Mouse (Mus musculus) monocyte, adult 59 days (primary cell): ENCODE results near the gene Cd27. TPM values are rescaled to one million over a fixed set of nuclear protein-coding genes. Genes with fewer than 3 reads are reported as not detected.

Experiments used
- total RNA-seq, 2 experiments: library from RNA; stranded (reverse); gene quantifications; one replicate each; pipeline ENCODE4 v1.2.4; 2023

The Cd27 gene
- under 1 TPM; 0.67 to 0.92 TPM for total RNA-seq

DNA sequence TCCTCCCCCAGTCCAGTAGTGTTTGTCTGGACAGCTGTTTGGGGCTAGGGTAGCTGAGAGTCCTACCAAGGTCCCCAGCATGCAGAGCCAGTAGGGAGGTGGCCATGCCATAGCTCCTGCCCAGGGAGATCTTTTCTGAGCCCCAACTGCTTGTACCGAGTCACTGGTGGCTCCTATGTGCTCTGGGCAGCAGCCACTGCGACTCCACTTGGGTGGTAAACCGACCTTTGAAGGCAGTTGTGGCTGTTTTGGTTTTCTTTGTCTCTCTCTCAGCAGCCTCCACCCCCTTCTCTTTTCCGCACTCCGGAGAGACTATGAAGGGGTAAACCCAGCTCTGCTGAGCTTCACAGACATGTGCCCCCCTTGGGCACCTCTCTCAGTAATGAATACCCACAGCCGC, at the start of gene Cd27:
Gene Cd27, minus strand, starts transcription at position 229 of the 400 bp plus-strand sequence.

GRCm38 (mm10) chr6:125285890-125286289, 49.1 kb upstream of the Cd27 start, which contains the start of gene Tuba3a:
Tuba3a (minus strand) TSS chr6:125286042.

DNA sequence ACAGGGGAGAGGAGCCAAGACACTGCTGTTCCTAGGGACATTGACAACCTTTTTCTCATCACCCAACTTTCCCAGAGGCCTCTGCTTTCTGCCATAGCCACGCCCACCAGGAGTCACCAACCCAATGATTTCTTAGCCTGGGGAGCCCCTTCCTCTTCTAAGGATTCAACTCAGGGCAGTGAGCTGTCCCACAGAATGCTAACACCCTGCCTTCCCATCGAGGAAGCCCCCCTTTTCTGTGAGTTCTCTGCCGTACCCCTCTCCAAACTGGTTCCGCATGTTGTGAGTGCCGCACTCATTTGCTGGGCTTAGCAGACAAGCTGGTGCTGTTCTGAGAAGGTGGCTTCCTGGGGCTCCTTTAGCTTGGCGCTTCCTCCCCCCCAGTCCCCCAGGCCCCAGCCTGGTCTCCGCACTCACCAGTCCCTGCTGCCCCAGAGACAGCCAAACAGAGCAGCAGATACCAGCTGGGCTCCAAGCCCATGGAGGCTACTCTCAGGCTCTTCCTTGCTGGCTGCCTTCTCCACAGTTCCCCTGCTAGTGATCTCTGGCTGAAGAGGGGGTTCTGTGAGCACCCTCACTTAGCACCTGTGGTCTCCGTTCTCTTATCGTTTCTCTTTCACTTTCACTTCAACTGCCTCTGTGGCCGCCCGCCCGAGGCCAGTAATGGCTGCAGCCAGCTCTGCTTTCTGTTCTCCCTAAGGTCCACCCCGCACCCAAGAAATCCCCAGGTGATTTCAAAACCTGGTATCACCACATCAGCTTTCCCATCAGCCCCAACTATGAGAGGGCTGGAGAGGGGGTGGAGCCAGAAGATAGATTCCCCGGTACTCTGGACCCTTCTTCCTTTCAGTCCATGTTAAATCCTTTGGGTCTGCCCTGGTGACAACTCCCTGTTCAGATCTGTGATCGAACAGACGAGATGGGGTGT, 5.4 kb downstream of the Cd27 start, which contains the start of gene Tapbpl:
Gene Tapbpl, minus strand, starts transcription at position 744 of the 928 bp plus-strand sequence.

GRCm38 (mm10) chr6:125215148-125215954, 21.5 kb downstream of the Cd27 start, which contains the start of gene Vamp1:
Vamp1 (plus strand) TSS chr6:125215551.

DNA sequence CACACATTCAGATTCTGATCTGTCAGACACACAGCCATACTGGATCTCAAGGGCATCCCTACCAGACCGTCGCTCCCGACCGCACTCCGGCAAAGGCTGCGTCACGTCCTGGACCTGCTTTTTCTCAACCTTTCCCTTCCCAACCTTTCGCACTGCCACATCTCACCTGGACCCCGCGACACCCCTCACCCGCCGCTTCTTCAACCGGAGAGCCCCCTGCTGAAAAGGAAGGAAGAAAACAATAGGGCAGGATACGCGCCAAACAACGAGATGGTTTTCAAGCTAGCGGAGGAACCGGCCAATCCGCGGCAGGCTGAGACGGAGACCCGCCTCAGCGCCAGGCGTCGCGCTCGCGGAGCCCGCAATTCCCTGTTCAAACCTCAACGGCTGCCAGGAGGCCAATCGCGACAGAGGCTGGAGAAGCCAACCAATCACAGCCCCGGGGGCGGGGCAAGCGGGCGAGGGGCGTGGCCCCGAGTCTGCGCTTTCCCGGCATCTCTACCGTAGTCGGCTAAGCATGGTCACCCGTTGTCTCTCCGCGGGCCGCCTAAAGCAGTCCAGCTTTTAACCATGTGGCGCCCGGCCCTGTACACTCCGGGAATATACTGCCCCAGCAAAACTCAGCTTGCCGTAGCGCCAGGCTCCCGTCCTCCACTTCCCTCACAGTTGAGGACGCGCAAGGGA, 45.3 kb downstream of the Cd27 start, which contains the start of the genes Ncapd2 and Mrpl51:
Gene Ncapd2, minus strand, starts transcription at position 370 of the 684 bp plus-strand sequence.
Gene Mrpl51, plus strand, starts transcription at position 470 of the 684 bp plus-strand sequence.

Other genes with a start within 250 kb of the Cd27 start
- 1 to 10 TPM; 3.0 to 6.9 TPM for gene Pianp, start 240.3 kb downstream of the Cd27 start, total RNA-seq
- gene Zfp384, start 227.9 kb downstream of the Cd27 start, total RNA-seq: 100 to 1,000 TPM in 1 of 2 experiments, 10 to 100 TPM in 1; 89.1 to 103 TPM
- gene Ing4, start 197.2 kb downstream of the Cd27 start, total RNA-seq: 10 to 100 TPM; 76.1 to 83.5 TPM
- 10 to 100 TPM; 16.2 to 16.5 TPM for gene Acrbp, start 187.3 kb downstream of the Cd27 start, total RNA-seq
- 10 to 100 TPM; 36.4 to 37.8 TPM for gene Lpar5, start 169.1 kb downstream of the Cd27 start, total RNA-seq
- gene Chd4, start 141.0 kb downstream of the Cd27 start, total RNA-seq: 100 to 1,000 TPM; 186 to 187 TPM
- 10 to 100 TPM; 21.7 to 22.9 TPM for gene Nop2, start 105.1 kb downstream of the Cd27 start, total RNA-seq
- 10 to 100 TPM; 66.4 to 71.6 TPM for gene Iffo1, start 91.8 kb downstream of the Cd27 start, total RNA-seq
- gene Gapdh, start 70.5 kb downstream of the Cd27 start, total RNA-seq: 100 to 1,000 TPM; 641 to 753 TPM
- 10 to 100 TPM; 10.5 to 18.9 TPM for gene Ncapd2, start 45.3 kb downstream of the Cd27 start, total RNA-seq
- 10 to 100 TPM; 20.2 to 28.0 TPM for gene Mrpl51, start 45.2 kb downstream of the Cd27 start, total RNA-seq
- gene Vamp1, start 21.5 kb downstream of the Cd27 start, total RNA-seq: 10 to 100 TPM; 30.3 to 32.7 TPM
- 10 to 100 TPM; 26.1 to 28.0 TPM for gene Tapbpl, start 5.2 kb downstream of the Cd27 start, total RNA-seq
- gene Tuba3a, start 49.0 kb upstream of the Cd27 start, total RNA-seq: not detected
- 10 to 100 TPM; 88.3 to 93.0 TPM for gene Ltbr, start 76.9 kb upstream of the Cd27 start, total RNA-seq
- 10 to 100 TPM; 14.4 to 16.7 TPM for gene Scnn1a, start 83.6 kb upstream of the Cd27 start, total RNA-seq
- gene Tnfrsf1a, start 112.4 kb upstream of the Cd27 start, total RNA-seq: 100 to 1,000 TPM; 367 to 406 TPM
- not detected for gene Plekhg6, start 143.8 kb upstream of the Cd27 start, total RNA-seq